Mouse (Mus musculus): ENCODE measurements around the gene Dok4. TPM values are rescaled to one million over a fixed set of nuclear protein-coding genes. Genes with fewer than 3 reads are reported as not detected.

Dok4 gene
- total RNA-seq (2021) (10 to 100 TPM in 1 of 2 experiments, 1 to 10 TPM in 1; 5.8 to 12.4 TPM), polyA plus RNA-seq (2012; rRNA removed) (13.0 and 18.2 TPM in 2 replicates)
- long read RNA-seq, transcript Dok4-201 (9 exons, 2,590 nt): major isoform, 7 of 10 reads
- long read RNA-seq, partial matches to known transcripts: 1 of 10 reads
- long read RNA-seq, other reads (novel, unspliced or antisense): 2 of 10 reads

- DNase-seq: peak; percentile 96
Measured at GRCm38 (mm10) chr8:94876197-94876730, at the start of gene Dok4. Dok4 (minus strand) TSS chr8:94876330.

GRCm38 (mm10) chr8:94923405-94923804, 47.3 kb upstream of the Dok4 start, which contains the start of gene Adgrg5:
Adgrg5 (plus strand) TSS chr8:94923694.
- DNase-seq: no peak

- DNase-seq: no peak
Measured at GRCm38 (mm10) chr8:94922602-94923001, 46.5 kb upstream of the Dok4 start.

GRCm38 (mm10) chr8:94922176-94922575, 46.0 kb upstream of the Dok4 start:
- DNase-seq: no peak

- DNase-seq: no peak
Measured at GRCm38 (mm10) chr8:94919256-94919655, 43.1 kb upstream of the Dok4 start.

- DNase-seq: no peak
Measured at GRCm38 (mm10) chr8:94917851-94918495, 41.8 kb upstream of the Dok4 start, which contains the start of gene Ccdc102a. Ccdc102a (minus strand) TSS chr8:94918098.

GRCm38 (mm10) chr8:94917352-94917751, 41.2 kb upstream of the Dok4 start:
- peak; percentile 96 for DNase-seq

GRCm38 (mm10) chr8:94916960-94917324, 40.8 kb upstream of the Dok4 start:
- DNase-seq: no peak

GRCm38 (mm10) chr8:94916311-94916959, 40.3 kb upstream of the Dok4 start:
- no peak for DNase-seq

- no peak for DNase-seq
Measured at GRCm38 (mm10) chr8:94914701-94915101, 38.6 kb upstream of the Dok4 start.

- no peak for DNase-seq
Measured at GRCm38 (mm10) chr8:94914256-94914655, 38.1 kb upstream of the Dok4 start.

GRCm38 (mm10) chr8:94913061-94913660, 37.0 kb upstream of the Dok4 start:
- peak; percentile 89 for DNase-seq

GRCm38 (mm10) chr8:94908847-94909246, 32.7 kb upstream of the Dok4 start:
- peak; percentile 85 for DNase-seq

GRCm38 (mm10) chr8:94907591-94908300, 31.6 kb upstream of the Dok4 start:
- DNase-seq: no peak

GRCm38 (mm10) chr8:94904450-94905175, 28.5 kb upstream of the Dok4 start:
- DNase-seq: peak; percentile 91

- no peak for DNase-seq
Measured at GRCm38 (mm10) chr8:94903709-94904108, 27.6 kb upstream of the Dok4 start.

- DNase-seq: no peak
Measured at GRCm38 (mm10) chr8:94901031-94901430, 24.9 kb upstream of the Dok4 start.

- no peak for DNase-seq
Measured at GRCm38 (mm10) chr8:94900617-94901016, 24.5 kb upstream of the Dok4 start.

GRCm38 (mm10) chr8:94899262-94899661, 23.1 kb upstream of the Dok4 start:
- no peak for DNase-seq

GRCm38 (mm10) chr8:94892917-94893316, 16.8 kb upstream of the Dok4 start:
- no peak for DNase-seq

GRCm38 (mm10) chr8:94888383-94889036, 12.4 kb upstream of the Dok4 start:
- DNase-seq: peak; percentile 71

All from adrenal gland, adult 2 months (tissue).